22 mouse cellular contexts compared by ENCODE assay signal in the genomic region with DNA sequence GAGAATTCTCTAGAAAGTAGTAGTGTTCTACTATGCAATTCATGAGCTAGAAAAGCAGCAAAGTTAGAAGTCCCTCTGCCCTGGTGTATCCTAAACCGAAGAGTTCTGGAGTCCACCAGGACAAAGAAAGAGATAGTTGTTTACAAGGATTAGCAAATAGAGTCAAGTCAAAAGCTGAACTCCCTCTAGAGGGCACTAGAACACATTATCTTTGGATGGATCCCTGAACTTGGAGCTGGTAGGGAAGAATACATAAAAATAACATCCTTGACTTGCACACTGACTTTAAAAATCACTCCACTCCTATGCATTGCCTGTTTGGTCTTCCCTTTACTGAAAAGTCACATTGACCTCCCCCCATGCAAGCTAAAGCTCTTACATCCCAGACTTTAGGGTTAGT.
A peak's percentile ranks its signal among the peaks of the same experiment; 100 is the strongest.
DNase-seq lines count a peak whose midpoint lies in the region; ATAC-seq and TF ChIP-seq lines count a peak whose summit lies in the region.
"Had no signal": no experiment of that assay in that cellular context is flagged by ENCODE, and none has a peak within 500 bp of the region (broad histone marks: within the 10 kb centered on the region; RNA-seq: fewer than 3 reads in every experiment).

No protein-coding gene starts in this region.

- no peak for TF ChIP-seq EP300 in MEL (IDR thresholded peaks at IDR 0.05; ENCODE audit: low read depth in 1 of 2, low read length in 2 of 2)

- no peak overlapping the region for H3K4me2 ChIP-seq in hindbrain, postnatal 0 days (ENCODE audit: low read depth, low read length)
- H3K4me2 ChIP-seq in hindbrain, embryonic 16.5 days (ENCODE audit: low read length): no peak overlapping the region
- H3K4me2 ChIP-seq: forebrain, embryonic 15.5 days; heart, embryonic 13.5 days; hindbrain, embryonic 15.5 days had no signal

- H3K9ac ChIP-seq in hindbrain, postnatal 0 days (replicated peaks; ENCODE audit: low read length): no peak overlapping the region
- no peak overlapping the region for H3K9ac ChIP-seq in hindbrain, embryonic 16.5 days (ENCODE audit: low read depth, low read length)
- no peak overlapping the region for H3K9ac ChIP-seq in MEL (ENCODE audit: control insufficient read depth, low read depth, low read length, poor library complexity, severe bottlenecking)
- H3K9ac ChIP-seq: forebrain, embryonic 15.5 days; heart, embryonic 13.5 days; hindbrain, embryonic 15.5 days had no signal

- TF ChIP-seq CTCF in hindbrain, postnatal 0 days (IDR thresholded peaks at IDR 0.05; ENCODE audit: low read depth): 0 out of 2 replicates have a peak, but pooled peaks have one; percentile 12
- TF ChIP-seq CTCF in layer of hippocampus, adult 2 months (conservative IDR thresholded peaks at IDR 0.05): peak; percentile 58
- peak in 1 of 3 experiments; percentile 6; a peak in 1 of 6 replicates for TF ChIP-seq CTCF in MEL (IDR thresholded peaks at IDR 0.05 in 2 of 3, conservative IDR thresholded peaks at IDR 0.05 in 1 of 3; ENCODE audit: control insufficient read depth in 1 of 3, insufficient read depth in 1 of 3, low read depth in 2 of 3, low read length in 3 of 3, poor library complexity in 1 of 3, severe bottlenecking in 1 of 3)

- TF ChIP-seq POLR2A in MEL (IDR thresholded peaks at IDR 0.05; ENCODE audit: control insufficient read depth in 1 of 2, insufficient read depth in 1 of 2, low read depth in 1 of 2, low read length in 2 of 2, poor library complexity in 1 of 2): no peak

- WGBS in hindbrain, postnatal 0 days: 85% methylated on average over 1 of the region's 1 CpGs
- WGBS in hindbrain, embryonic 16.5 days: 88% methylated on average over 1 of the region's 1 CpGs

- DNase-seq in hindbrain, postnatal 0 days (ENCODE audit: low spot score): peak; percentile 1
- DNase-seq in layer of hippocampus, adult 2 months (ENCODE audit: low spot score in 2 of 2): no peak
- no peak for DNase-seq in layer of hippocampus, postnatal 25 days (ENCODE audit: extremely low spot score in 1 of 2, low spot score in 1 of 2)
- DNase-seq in MEL (ENCODE audit: low read depth, low spot score) (peak; percentile 7), ZHBTc4 (ENCODE audit: low read depth, low spot score) (peak; percentile 21)
- no peak for DNase-seq in neural tube, embryonic 10.5 days (ENCODE audit: extremely low spot score, low spot score)
- no peak for DNase-seq in ovary, adult 18-20 months (ENCODE audit: low spot score)
- DNase-seq: adrenal gland, postnatal 10 days; B cell, adult 2 months; cerebellum, adult 11-12 months; cerebellum, adult 9-10 months; cerebellum, postnatal 25 days; gastrocnemius, adult 2 months; gastrocnemius, postnatal 25 days; heart, adult 11 months; heart, postnatal 36 days had no signal

- no peaks in the 10 kb centered on the region for H3K27me3 ChIP-seq in hindbrain, postnatal 0 days (ENCODE audit: insufficient read depth, low read length)
- no peaks in the 10 kb centered on the region for H3K27me3 ChIP-seq in hindbrain, embryonic 16.5 days (replicated peaks; ENCODE audit: control insufficient read depth, insufficient read depth, low read length)
- no peaks in the 10 kb centered on the region for H3K27me3 ChIP-seq in MEL (ENCODE audit: control insufficient read depth in 1 of 2, insufficient read depth in 2 of 2, low read length in 2 of 2)
- H3K27me3 ChIP-seq: forebrain, embryonic 15.5 days; heart, embryonic 13.5 days; hindbrain, embryonic 15.5 days had no signal

- H3K9me3 ChIP-seq in hindbrain, postnatal 0 days (ENCODE audit: low read length): no peaks in the 10 kb centered on the region
- no peaks in the 10 kb centered on the region for H3K9me3 ChIP-seq in hindbrain, embryonic 16.5 days (ENCODE audit: control insufficient read depth, low read length)
- no peaks in the 10 kb centered on the region for H3K9me3 ChIP-seq in MEL (replicated peaks; ENCODE audit: insufficient read depth, low read length)
- H3K9me3 ChIP-seq: forebrain, embryonic 15.5 days; heart, embryonic 13.5 days; hindbrain, embryonic 15.5 days had no signal

- no peaks in the 10 kb centered on the region for H3K4me1 ChIP-seq in hindbrain, postnatal 0 days (ENCODE audit: insufficient read depth, low read length)
- no peaks in the 10 kb centered on the region for H3K4me1 ChIP-seq in hindbrain, embryonic 16.5 days (ENCODE audit: control insufficient read depth, insufficient read depth, low read depth, low read length)
- H3K4me1 ChIP-seq in MEL (ENCODE audit: control insufficient read depth in 1 of 2, insufficient read depth in 2 of 2, low read length in 2 of 2): no peaks in the 10 kb centered on the region
- H3K4me1 ChIP-seq: embryonic facial prominence, embryonic 10.5 days; forebrain, embryonic 15.5 days; heart, embryonic 13.5 days; hindbrain, embryonic 15.5 days had no signal

- no peak for TF ChIP-seq RAD21 in MEL (IDR thresholded peaks at IDR 0.05; ENCODE audit: low read depth, low read length)

- no peaks in the 10 kb centered on the region for H3K36me3 ChIP-seq in hindbrain, postnatal 0 days (ENCODE audit: insufficient read depth, low read length)
- no peaks in the 10 kb centered on the region for H3K36me3 ChIP-seq in hindbrain, embryonic 16.5 days (ENCODE audit: control insufficient read depth, insufficient read depth, low read length)
- no peaks in the 10 kb centered on the region for H3K36me3 ChIP-seq in MEL (ENCODE audit: control insufficient read depth in 1 of 2, insufficient read depth in 2 of 2, low read length in 2 of 2)
- H3K36me3 ChIP-seq: embryonic facial prominence, embryonic 10.5 days; forebrain, embryonic 15.5 days; heart, embryonic 13.5 days; hindbrain, embryonic 15.5 days had no signal

- H3K79me2 ChIP-seq in MEL (ENCODE audit: control insufficient read depth, insufficient read depth, low read length, poor library complexity): no peaks in the 10 kb centered on the region

- H3K27ac ChIP-seq in hindbrain, postnatal 0 days: no peak overlapping the region
- H3K27ac ChIP-seq in hindbrain, embryonic 16.5 days (ENCODE audit: low read depth, low read length): no peak overlapping the region
- H3K27ac ChIP-seq in layer of hippocampus, adult 2 months: no peak overlapping the region
- H3K27ac ChIP-seq in MEL (ENCODE audit: control insufficient read depth, low read depth, low read length): no peak overlapping the region
- H3K27ac ChIP-seq: embryonic facial prominence, embryonic 10.5 days; forebrain, embryonic 15.5 days; gastrocnemius, adult 2 months; heart, embryonic 13.5 days; hindbrain, embryonic 15.5 days had no signal

- ATAC-seq in hindbrain, postnatal 0 days: no peak
- ATAC-seq in hindbrain, embryonic 16.5 days: no peak
- ATAC-seq: CD4-positive, CD25-positive, alpha-beta regulatory T cell, adult 4 months; forebrain, embryonic 15.5 days had no signal

- H3K4me3 ChIP-seq in hindbrain, postnatal 0 days (ENCODE audit: low read length): no peak overlapping the region
- H3K4me3 ChIP-seq in hindbrain, embryonic 16.5 days (ENCODE audit: low read length): no peak overlapping the region
- no peak overlapping the region for H3K4me3 ChIP-seq in layer of hippocampus, adult 2 months
- no peak overlapping the region for H3K4me3 ChIP-seq in MEL (ENCODE audit: control insufficient read depth in 1 of 2, insufficient read depth in 1 of 2, low read depth in 2 of 2, low read length in 2 of 2)
- H3K4me3 ChIP-seq: embryonic facial prominence, embryonic 10.5 days; forebrain, embryonic 15.5 days; gastrocnemius, adult 2 months; heart, embryonic 13.5 days; hindbrain, embryonic 15.5 days had no signal

TF ChIP-seq in MEL, 35 proteins besides CTCF, POLR2A, EP300 and RAD21:
- TF ChIP-seq ELF1 (IDR thresholded peaks at IDR 0.05; ENCODE audit: low read depth, low read length) (no peak), ZKSCAN1 (IDR thresholded peaks at IDR 0.05; ENCODE audit: low read depth, low read length) (no peak), POLR2AphosphoS2 (IDR thresholded peaks at IDR 0.05; ENCODE audit: low read length) (no peak), SIN3A (IDR thresholded peaks at IDR 0.05; ENCODE audit: low read length) (no peak), RCOR1 (IDR thresholded peaks at IDR 0.05; ENCODE audit: low read depth, low read length) (no peak)

Comparison
In these comparisons a context has a peak if more than half of its experiments do, and no peak if none do; other contexts are left out.
1. DNase-seq: peak in hindbrain, postnatal 0 days (single experiment), MEL (single experiment) and ZHBTc4 (single experiment); none in layer of hippocampus, adult 2 months (0 of 2), layer of hippocampus, postnatal 25 days (0 of 2), neural tube, embryonic 10.5 days (single experiment) and ovary, adult 18-20 months (single experiment).